Mouse (Mus musculus) spleen, adult 2 months (tissue): ENCODE measurements around the gene Gpatch8.

Experiments
- CTCF ChIP-seq: fragments of 200-500 bp; IDR thresholded peaks from 2 replicates; pipeline ENCODE4 v1.5.1; 2011; ENCODE audit warnings: mild to moderate bottlenecking, inconsistent platforms; ENCODE audit not compliant: insufficient read depth, insufficient read length, insufficient replicate concordance; ENCODE audit errors: extremely low read depth
- POLR2A ChIP-seq: fragments of 200-500 bp; IDR thresholded peaks from 2 replicates; pipeline ENCODE4 v1.6.1; 2011; ENCODE audit warnings: low read depth, low read length, inconsistent platforms

DNA sequence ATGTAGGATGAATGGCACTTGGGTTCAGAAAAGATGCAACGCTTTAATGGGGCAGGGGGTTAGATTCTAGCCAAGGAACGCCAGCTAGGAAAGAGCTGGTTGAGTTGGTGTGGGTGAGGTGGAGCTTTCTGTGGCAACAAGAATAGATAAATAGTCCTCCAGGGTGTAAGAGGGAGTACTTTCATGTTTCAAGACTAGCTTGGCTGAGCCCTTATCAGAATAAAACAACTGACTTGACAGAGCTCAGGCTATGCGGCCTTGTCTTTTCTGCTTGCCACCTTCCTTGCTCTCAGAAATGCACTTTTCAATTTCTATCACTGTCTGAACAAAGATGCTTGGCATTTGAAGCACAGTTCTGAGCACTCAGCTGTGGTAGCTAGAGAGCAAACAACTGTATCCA is 81.2 kb downstream of the Gpatch8 start:
- no peak for TF ChIP-seq CTCF
- no peak for TF ChIP-seq POLR2A
